Mouse (Mus musculus) limb, embryonic 12.5 days (tissue): ENCODE measurements around the gene Olfr617. TPM values are rescaled to one million over a fixed set of nuclear protein-coding genes. Genes with fewer than 3 reads are reported as not detected.
"Not testable (repeated sequence)": the region's sequence is repeated elsewhere in the genome, so short reads cannot be mapped to it uniquely, and the experiment has no call there.

Experiments
- ATAC-seq: fragments of 200-750 bp; cut with Nextera tagmentation; 2 replicates; pipeline ENCODE4 v1.8.0; 2017; ENCODE audit warnings: low read depth, moderate TSS enrichment; ENCODE audit not compliant: insufficient number of reproducible peaks, insufficient read depth, low FRiP score, low TSS enrichment
- H3K27ac ChIP-seq: fragments of 300-500 bp; sonication (generic); 2 replicates; pipeline ENCODE4 v1.5.1; 2016; ENCODE audit warnings: mild to moderate bottlenecking, moderate library complexity
- H3K27me3 ChIP-seq: fragments of 300-500 bp; sonication (generic); 2 replicates; pipeline ENCODE4 v1.6.1; 2016; ENCODE audit warnings: mild to moderate bottlenecking, moderate library complexity
- H3K36me3 ChIP-seq: fragments of 300-500 bp; sonication (generic); 2 replicates; pipeline ENCODE4 v1.6.1; 2016; ENCODE audit warnings: mild to moderate bottlenecking, moderate library complexity
- H3K4me1 ChIP-seq: fragments of 300-500 bp; sonication (generic); replicated peaks from 2 replicates; pipeline ENCODE4 v1.6.1; 2016
- H3K4me2 ChIP-seq: fragments of 300-500 bp; sonication (generic); 2 replicates; pipeline ENCODE4 v1.6.1; 2016; ENCODE audit warnings: mild to moderate bottlenecking, moderate library complexity
- H3K4me3 ChIP-seq: fragments of 300-500 bp; sonication (generic); replicated peaks from 2 replicates; pipeline ENCODE4 v1.5.1; 2016; ENCODE audit warnings: mild to moderate bottlenecking
- H3K9ac ChIP-seq: fragments of 300-500 bp; sonication (generic); replicated peaks from 2 replicates; pipeline ENCODE4 v1.6.1; 2016; ENCODE audit warnings: mild to moderate bottlenecking, moderate library complexity
- H3K9me3 ChIP-seq: fragments of 300-500 bp; sonication (generic); 2 replicates; pipeline ENCODE4 v1.6.1; 2016; ENCODE audit warnings: mild to moderate bottlenecking, moderate library complexity
- WGBS: fragments of 180-500 bp; shearing (Covaris S2); methylation state at CpG from one replicate; pipeline ENCODE4 v1.1.7; 2016; 5-methylcytosine and 5-hydroxymethylcytosine counted together
- microRNA-seq: library from miRNA; unstranded; fragments of <30 nt; microRNA quantifications from one replicate; pipeline ENCODE4, GENCODE M21; 2017
- polyA plus RNA-seq: library from polyadenylated mRNA; unstranded; fragments of >200 nt; fragmentation: Nextera tagmentation; extraction: Ambion mirVana; gene quantifications from 2 replicates; pipeline ENCODE4 v1.2.1, GENCODE M21; 2016

The Olfr617 gene
- polyA plus RNA-seq: not detected in 2 replicates

DNA sequence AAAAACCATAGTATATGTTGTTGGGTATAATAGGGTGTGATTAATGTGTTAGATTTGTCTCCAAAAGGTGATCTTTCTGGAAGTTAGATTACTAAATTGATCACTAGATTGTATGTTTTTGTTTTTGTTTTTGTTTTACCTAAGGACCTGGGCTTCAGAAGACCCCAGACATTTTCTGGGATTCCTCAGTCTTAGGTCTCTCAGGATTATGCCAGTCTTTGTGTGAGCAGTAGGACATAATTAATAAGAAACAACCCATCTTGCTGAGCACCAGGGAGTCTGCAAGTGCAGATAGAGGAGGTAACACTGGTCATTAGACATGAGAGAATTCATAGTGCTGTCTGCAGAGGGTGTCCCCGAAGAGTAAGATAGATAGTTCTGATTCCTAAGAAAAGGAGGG is at the start of gene Olfr617:
Olfr617 (plus strand) TSS at position 301 of the 400 bp plus-strand sequence.
- 83% methylated on average over 1 of the region's 1 CpGs for WGBS
- Histone ChIP-seq H3K27me3 (no peaks in the 10 kb centered on the region), H3K4me1 (no peaks in the 10 kb centered on the region), H3K27ac (no peak within 1 kb of the TSS), H3K36me3 (no peaks in the 10 kb centered on the region), H3K9ac (no peak within 1 kb of the TSS), H3K4me2 (no peak within 1 kb of the TSS), H3K4me3 (no peak within 1 kb of the TSS), H3K9me3 (no peaks in the 10 kb centered on the region)
- ATAC-seq: no peak

DNA sequence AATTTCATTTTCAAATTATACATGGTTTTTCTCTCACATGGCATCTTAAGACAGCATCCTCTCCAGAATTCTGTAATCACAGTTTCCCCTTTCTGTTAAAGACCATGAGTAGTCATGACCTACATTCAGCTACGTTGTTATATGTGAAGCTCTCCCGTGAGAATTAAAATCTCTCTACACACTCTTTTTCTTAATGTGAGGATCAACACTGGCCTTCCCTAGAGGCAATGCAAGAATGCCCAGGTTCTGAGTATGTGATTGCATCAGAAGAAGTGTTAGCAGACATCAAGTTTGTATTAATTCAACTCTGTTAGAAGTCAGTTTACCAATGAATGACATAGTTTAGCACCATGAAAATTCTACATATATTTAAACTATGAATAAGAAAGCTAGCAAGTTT is 30.2 kb upstream of the Olfr617 start, which contains the start of gene Olfr612:
Olfr612 (minus strand) TSS at position 101 of the 400 bp plus-strand sequence.
- not testable (repeated sequence) for H3K4me3 ChIP-seq, ATAC-seq, H3K4me1 ChIP-seq, H3K27ac ChIP-seq, H3K36me3 ChIP-seq, H3K4me2 ChIP-seq, H3K9ac ChIP-seq, H3K27me3 ChIP-seq, H3K9me3 ChIP-seq
- 81% methylated on average over 2 of the region's 2 CpGs for WGBS

DNA sequence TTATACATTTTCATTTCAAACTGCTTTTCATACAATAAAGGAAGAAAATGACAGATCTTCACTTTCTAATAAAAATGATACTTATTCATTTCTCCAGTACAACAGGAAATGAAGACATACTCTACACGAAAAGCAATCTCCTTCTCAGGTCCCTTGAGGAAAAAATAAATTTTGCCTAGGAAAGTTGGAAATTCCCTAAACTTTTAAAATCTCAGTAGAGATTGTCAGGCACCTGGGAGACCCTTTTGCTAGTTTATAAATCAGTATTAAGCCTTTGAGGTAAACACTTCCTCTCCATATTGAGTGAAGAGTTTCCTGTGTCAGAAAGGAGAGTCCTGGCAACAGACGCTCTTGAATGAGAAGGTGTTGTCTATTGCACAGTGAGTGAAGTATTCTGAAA is 25.1 kb upstream of the Olfr617 start, which contains the start of gene Olfr613:
Olfr613 (plus strand) TSS at position 301 of the 400 bp plus-strand sequence.
- no peaks in the 10 kb centered on the region for H3K4me1 ChIP-seq
- H3K9me3 ChIP-seq: 0 out of 2 replicates have a peak, but pooled peaks cover 4% of the 10 kb centered on the region
- 80% methylated on average over 2 of the region's 2 CpGs for WGBS
- H3K9ac ChIP-seq: no peak within 1 kb of the TSS
- no peaks in the 10 kb centered on the region for H3K27me3 ChIP-seq
- H3K36me3 ChIP-seq: no peaks in the 10 kb centered on the region
- H3K4me3 ChIP-seq: no peak within 1 kb of the TSS
- H3K27ac ChIP-seq: no peak within 1 kb of the TSS
- no peak within 1 kb of the TSS for H3K4me2 ChIP-seq
- no peak for ATAC-seq

DNA sequence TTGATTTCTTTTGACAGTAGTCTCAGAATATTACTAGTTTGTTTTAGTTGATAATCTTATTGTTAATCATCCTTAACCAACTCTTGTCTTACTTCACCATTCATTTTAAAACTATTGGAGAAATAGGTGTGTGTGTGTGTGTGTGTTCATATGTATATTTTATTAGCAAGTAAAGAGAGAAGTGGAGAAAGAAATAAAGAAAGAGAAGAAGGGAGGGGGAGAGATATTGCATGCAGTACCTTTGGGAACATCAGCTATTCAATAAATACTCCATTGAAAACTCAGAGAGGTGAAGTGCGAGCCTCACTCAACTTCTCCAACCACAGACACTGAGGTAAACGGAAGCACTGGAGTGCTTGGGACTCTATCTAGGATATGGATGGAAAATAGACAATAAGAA is 17.1 kb upstream of the Olfr617 start, which contains the start of gene Olfr615:
Olfr615 (plus strand) TSS at position 301 of the 400 bp plus-strand sequence.
- Histone ChIP-seq H3K27ac (no peak within 1 kb of the TSS), H3K4me3 (no peak within 1 kb of the TSS), H3K9ac (no peak within 1 kb of the TSS), H3K4me1 (no peaks in the 10 kb centered on the region), H3K9me3 (no peaks in the 10 kb centered on the region), H3K27me3 (no peaks in the 10 kb centered on the region), H3K36me3 (no peaks in the 10 kb centered on the region), H3K4me2 (no peak within 1 kb of the TSS)
- 85% methylated on average over 2 of the region's 2 CpGs for WGBS
- ATAC-seq: no peak

DNA sequence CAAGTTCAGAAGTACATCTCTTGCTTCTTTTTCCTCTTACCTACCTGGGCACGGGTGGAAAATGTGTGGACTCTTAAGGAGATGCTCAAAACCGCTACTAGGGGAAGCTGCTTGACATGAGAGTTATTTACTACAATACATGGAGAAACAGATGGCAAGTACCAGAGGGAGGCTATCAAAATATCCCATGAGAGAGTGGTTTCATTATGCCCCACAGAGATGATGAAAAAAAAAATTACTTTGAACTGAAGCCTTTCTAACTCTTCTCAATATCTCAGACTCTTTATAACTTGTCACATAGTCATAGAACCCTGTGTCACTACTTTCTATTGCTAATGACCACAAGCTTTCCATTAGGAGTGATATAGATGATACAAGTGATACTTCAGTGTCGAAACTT is 3.8 kb upstream of the Olfr617 start, which contains the start of gene Olfr616:
Olfr616 (minus strand) TSS at position 101 of the 400 bp plus-strand sequence.
- Histone ChIP-seq H3K27me3 (no peaks in the 10 kb centered on the region), H3K9ac (no peak within 1 kb of the TSS), H3K36me3 (no peaks in the 10 kb centered on the region), H3K4me3 (no peak within 1 kb of the TSS), H3K9me3 (no peaks in the 10 kb centered on the region), H3K4me2 (no peak within 1 kb of the TSS), H3K4me1 (no peaks in the 10 kb centered on the region), H3K27ac (no peak within 1 kb of the TSS)
- WGBS: 71% methylated on average over 3 of the region's 3 CpGs
- no peak for ATAC-seq

DNA sequence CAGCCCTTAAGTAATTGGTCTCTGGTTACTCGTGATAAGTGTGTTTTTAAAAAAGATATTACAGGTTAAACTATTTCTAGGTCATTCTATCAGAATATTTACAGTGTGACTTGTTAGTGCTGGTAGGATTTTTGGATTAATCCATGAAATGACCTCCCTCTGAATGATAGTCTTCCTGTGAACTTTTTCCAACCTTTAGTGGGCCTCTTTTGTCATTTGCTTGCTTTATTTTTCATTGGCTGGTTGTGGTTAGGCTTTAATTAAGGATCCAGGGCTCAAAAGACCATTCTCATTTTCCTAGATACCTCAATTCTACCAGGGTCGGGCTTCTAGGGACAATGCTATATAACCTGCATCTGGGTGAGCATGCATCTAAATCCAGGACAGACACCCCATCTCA is 16.9 kb downstream of the Olfr617 start, which contains the start of gene Olfr618:
Olfr618 (plus strand) TSS at position 301 of the 400 bp plus-strand sequence.
- Histone ChIP-seq H3K4me1 (no peaks in the 10 kb centered on the region), H3K36me3 (no peaks in the 10 kb centered on the region), H3K4me2 (no peak within 1 kb of the TSS), H3K4me3 (no peak within 1 kb of the TSS), H3K9ac (no peak within 1 kb of the TSS), H3K27ac (no peak within 1 kb of the TSS), H3K9me3 (no peaks in the 10 kb centered on the region), H3K27me3 (no peaks in the 10 kb centered on the region)
- no peak for ATAC-seq
- 66% methylated on average over 2 of the region's 2 CpGs for WGBS

DNA sequence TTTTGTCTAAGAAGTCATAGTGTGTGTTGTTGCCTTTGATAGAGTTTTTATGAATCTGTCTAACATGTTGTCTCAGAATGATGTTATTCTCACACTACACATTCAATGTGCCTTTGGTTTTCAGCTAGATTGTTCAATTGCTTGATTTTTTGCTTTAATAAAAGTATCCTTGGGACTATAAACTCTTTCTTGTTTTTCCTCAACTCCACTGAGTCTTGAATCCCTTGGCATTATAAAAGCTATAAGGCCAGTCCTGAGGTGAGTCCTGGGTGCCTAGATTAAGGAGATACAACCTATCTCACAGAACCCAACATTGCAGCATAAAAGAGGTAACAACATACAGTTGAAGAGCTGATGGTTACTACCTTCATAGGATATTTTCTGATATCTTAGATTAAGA is 27.4 kb downstream of the Olfr617 start, which contains the start of gene Olfr619:
Olfr619 (plus strand) TSS at position 301 of the 400 bp plus-strand sequence.
- no peak within 1 kb of the TSS for H3K9ac ChIP-seq
- H3K4me3 ChIP-seq: no peak within 1 kb of the TSS
- no peaks in the 10 kb centered on the region for H3K36me3 ChIP-seq
- ATAC-seq: no peak
- no peaks in the 10 kb centered on the region for H3K27me3 ChIP-seq
- H3K4me2 ChIP-seq: no peak within 1 kb of the TSS
- H3K27ac ChIP-seq: no peak within 1 kb of the TSS
- H3K9me3 ChIP-seq: no peaks in the 10 kb centered on the region
- no peaks in the 10 kb centered on the region for H3K4me1 ChIP-seq

DNA sequence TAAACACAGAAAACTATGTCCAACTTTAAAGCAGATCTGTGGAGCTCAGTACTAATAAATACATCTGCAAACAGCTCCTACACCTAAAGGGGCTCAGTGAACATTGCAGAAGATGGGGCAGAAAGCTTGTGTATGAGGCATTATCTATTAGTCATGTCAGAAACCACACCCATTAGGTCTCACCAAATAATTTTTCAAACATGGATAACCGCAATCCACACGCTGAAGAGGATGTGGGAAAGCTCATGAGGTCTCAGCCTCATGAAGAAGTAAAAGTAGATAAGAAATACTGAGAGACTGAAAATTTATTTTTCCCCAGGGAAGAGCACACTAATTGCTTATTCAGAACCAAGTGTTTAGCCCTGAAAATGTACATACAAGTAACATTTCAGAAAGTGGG is 34.6 kb downstream of the Olfr617 start:
- Histone ChIP-seq H3K27me3 (no peaks in the 10 kb centered on the region), H3K36me3 (no peaks in the 10 kb centered on the region), H3K4me1 (no peaks in the 10 kb centered on the region), H3K27ac (no peak overlapping the region), H3K4me2 (no peak overlapping the region), H3K9ac (no peak overlapping the region), H3K4me3 (no peak overlapping the region), H3K9me3 (no peaks in the 10 kb centered on the region)
- no peak for ATAC-seq
- 86% methylated on average over 2 of the region's 2 CpGs for WGBS

DNA sequence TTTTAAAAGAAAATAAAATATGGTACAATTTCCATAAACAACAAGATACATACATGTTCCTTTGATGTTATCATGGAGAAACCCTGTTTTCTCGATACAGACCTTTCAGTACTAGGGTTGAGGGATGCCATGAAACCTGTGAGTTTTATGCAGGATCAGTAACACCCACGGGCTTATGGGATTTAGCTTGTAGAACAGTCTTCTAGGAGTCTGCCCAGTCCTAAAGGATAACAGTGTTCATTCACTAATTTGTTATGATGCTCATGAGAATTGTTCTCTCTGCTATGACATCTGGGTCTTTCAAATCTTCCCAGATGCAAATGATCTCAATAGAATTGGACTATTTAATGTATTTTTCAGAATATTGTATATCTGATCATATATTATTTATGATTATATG is 39.6 kb downstream of the Olfr617 start, which contains the start of gene Olfr620:
Olfr620 (minus strand) TSS at position 101 of the 400 bp plus-strand sequence.
- H3K4me1 ChIP-seq: no peaks in the 10 kb centered on the region
- no peaks in the 10 kb centered on the region for H3K9me3 ChIP-seq
- no peak within 1 kb of the TSS for H3K27ac ChIP-seq
- H3K4me3 ChIP-seq: no peak within 1 kb of the TSS
- no peak within 1 kb of the TSS for H3K9ac ChIP-seq
- no peaks in the 10 kb centered on the region for H3K36me3 ChIP-seq
- ATAC-seq: no peak
- H3K4me2 ChIP-seq: no peak within 1 kb of the TSS
- H3K27me3 ChIP-seq: no peaks in the 10 kb centered on the region
- 74% methylated on average over 2 of the region's 2 CpGs for WGBS

Small RNAs within 50 kb of the gene (microRNA-seq; reads per million reads assigned to microRNA genes)
- not detected for gene Gm26506

Other genes with a start within 250 kb of the Olfr617 start
- not detected in 2 replicates for gene Olfr598, start 249.5 kb upstream of the Olfr617 start, polyA plus RNA-seq
- not detected in 2 replicates for gene Olfr599, start 237.1 kb upstream of the Olfr617 start, polyA plus RNA-seq
- not detected in 2 replicates for gene Olfr600, start 223.4 kb upstream of the Olfr617 start, polyA plus RNA-seq
- not detected in 2 replicates for gene Olfr601, start 210.4 kb upstream of the Olfr617 start, polyA plus RNA-seq
- not detected in 2 replicates for gene Olfr603, start 186.9 kb upstream of the Olfr617 start, polyA plus RNA-seq
- not detected in 2 replicates for gene Usp17lc, start 158.0 kb upstream of the Olfr617 start, polyA plus RNA-seq
- not detected in 2 replicates for gene Olfr605, start 127.6 kb upstream of the Olfr617 start, polyA plus RNA-seq
- gene Olfr606, start 124.0 kb upstream of the Olfr617 start, polyA plus RNA-seq: not detected in 2 replicates
- gene Olfr607, start 108.9 kb upstream of the Olfr617 start, polyA plus RNA-seq: not detected in 2 replicates
- gene Olfr608, start 103.2 kb upstream of the Olfr617 start, polyA plus RNA-seq: not detected in 2 replicates
- not detected in 2 replicates for gene Olfr609, start 75.0 kb upstream of the Olfr617 start, polyA plus RNA-seq
- not detected in 2 replicates for gene Olfr610, start 60.9 kb upstream of the Olfr617 start, polyA plus RNA-seq
- not detected in 2 replicates for gene Olfr611, start 52.2 kb upstream of the Olfr617 start, polyA plus RNA-seq
- not detected in 2 replicates for gene Olfr612, start 30.3 kb upstream of the Olfr617 start, polyA plus RNA-seq
- gene Olfr613, start 25.0 kb upstream of the Olfr617 start, polyA plus RNA-seq: not detected in 2 replicates
- not detected in 2 replicates for gene Olfr615, start 17.0 kb upstream of the Olfr617 start, polyA plus RNA-seq
- not detected in 2 replicates for gene Olfr616, start 3.9 kb upstream of the Olfr617 start, polyA plus RNA-seq
- not detected in 2 replicates for gene Olfr618, start 17.0 kb downstream of the Olfr617 start, polyA plus RNA-seq
- not detected in 2 replicates for gene Olfr619, start 27.5 kb downstream of the Olfr617 start, polyA plus RNA-seq
- not detected in 2 replicates for gene Olfr620, start 39.5 kb downstream of the Olfr617 start, polyA plus RNA-seq
- not detected in 2 replicates for gene Olfr622, start 69.6 kb downstream of the Olfr617 start, polyA plus RNA-seq
- gene Olfr623, start 90.6 kb downstream of the Olfr617 start, polyA plus RNA-seq: not detected in 2 replicates
- gene Olfr624, start 98.1 kb downstream of the Olfr617 start, polyA plus RNA-seq: 0.06 and 0.11 TPM in 2 replicates
- not detected in 2 replicates for gene Olfr625-ps1, start 109.7 kb downstream of the Olfr617 start, polyA plus RNA-seq
- gene Olfr243, start 141.6 kb downstream of the Olfr617 start, polyA plus RNA-seq: not detected in 2 replicates
- not detected in 2 replicates for gene Olfr628, start 157.3 kb downstream of the Olfr617 start, polyA plus RNA-seq
- not detected in 2 replicates for gene Olfr629, start 171.9 kb downstream of the Olfr617 start, polyA plus RNA-seq
- not detected in 2 replicates for gene Olfr630, start 184.3 kb downstream of the Olfr617 start, polyA plus RNA-seq
- gene Olfr69, start 198.5 kb downstream of the Olfr617 start, polyA plus RNA-seq: not detected in 2 replicates
- not detected in 2 replicates for gene Olfr68, start 206.6 kb downstream of the Olfr617 start, polyA plus RNA-seq
- gene Olfr67, start 218.8 kb downstream of the Olfr617 start, polyA plus RNA-seq: not detected in 2 replicates
- gene Hbb-bt, start 240.9 kb downstream of the Olfr617 start, polyA plus RNA-seq: 836 and 850 TPM in 2 replicates